8 mouse cellular contexts compared by ENCODE assay signal in the genomic region with DNA sequence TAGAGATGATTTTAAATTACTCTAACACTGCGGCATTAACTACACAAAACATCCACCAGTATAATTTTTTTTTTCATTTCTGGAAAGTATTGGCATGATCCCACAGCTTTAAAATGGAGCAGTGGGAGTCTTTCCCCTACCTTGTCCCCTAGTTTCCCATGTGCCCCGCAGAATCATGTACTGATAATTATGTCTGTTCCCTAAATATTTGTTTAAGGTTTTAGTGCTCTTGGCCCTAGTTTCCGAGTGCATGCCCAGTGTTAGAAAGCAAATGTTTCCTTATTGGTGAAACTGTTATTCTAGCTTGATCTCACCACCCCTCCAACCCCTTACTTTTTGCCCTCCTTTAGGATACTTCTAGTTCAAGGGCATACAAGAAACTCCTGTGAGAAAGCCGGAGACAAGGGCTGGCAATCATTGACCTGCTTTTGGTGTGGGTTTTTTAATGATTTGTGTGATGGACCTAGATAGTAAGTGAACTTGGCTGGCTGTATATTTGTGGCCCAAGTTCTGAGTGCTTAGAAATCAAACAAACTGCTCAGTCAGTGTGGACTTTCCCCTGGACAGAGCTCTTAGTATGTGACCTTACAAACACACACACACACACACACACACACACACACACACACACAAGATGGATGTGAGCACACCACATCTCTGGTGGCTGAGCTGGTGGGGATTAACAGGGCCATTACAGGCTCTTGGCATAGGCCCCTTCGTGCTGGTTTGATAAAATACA. TPM values are rescaled to one million over a fixed set of nuclear protein-coding genes. Genes with fewer than 3 reads are reported as not detected.
DNase-seq lines count a peak whose midpoint lies in the region; ATAC-seq and TF ChIP-seq lines count a peak whose summit lies in the region.
"Had no signal": no experiment of that assay in that cellular context is flagged by ENCODE, and none has a peak within 500 bp of the region (broad histone marks: within the 10 kb centered on the region; RNA-seq: fewer than 3 reads in every experiment).

No protein-coding gene starts in this region.

- no peak overlapping the region for H3K27ac ChIP-seq in neural tube, embryonic 12.5 days
- no peak overlapping the region for H3K27ac ChIP-seq in neural tube, embryonic 15.5 days (replicated peaks)
- peak overlapping the region; percentile 81 for H3K27ac ChIP-seq in kidney, adult 2 months (ENCODE audit: insufficient read depth, low read depth, low read length)
- no peak overlapping the region for H3K27ac ChIP-seq in stomach, embryonic 14.5 days (ENCODE audit: low read length)
- no peak overlapping the region for H3K27ac ChIP-seq in layer of hippocampus, adult 2 months
- H3K27ac ChIP-seq: embryonic facial prominence, embryonic 15.5 days had no signal

- peak; percentile 55 for ATAC-seq in neural tube, embryonic 12.5 days (ENCODE audit: low FRiP score, low read depth)
- ATAC-seq in neural tube, embryonic 15.5 days (ENCODE audit: low FRiP score), result no peak
- 0 out of 2 replicates have a peak, but pooled peaks have one; percentile 50 for ATAC-seq in stomach, embryonic 14.5 days (ENCODE audit: insufficient number of reproducible peaks, insufficient read depth, low FRiP score, low read depth)

- H3K27me3 ChIP-seq in neural tube, embryonic 12.5 days (replicated peaks), result no peaks in the 10 kb centered on the region
- no peaks in the 10 kb centered on the region for H3K27me3 ChIP-seq in neural tube, embryonic 15.5 days (replicated peaks)
- no peaks in the 10 kb centered on the region for H3K27me3 ChIP-seq in kidney, adult 2 months (replicated peaks; ENCODE audit: control insufficient read depth, insufficient read depth, low read length)
- H3K27me3 ChIP-seq in stomach, embryonic 14.5 days (ENCODE audit: control insufficient read depth, insufficient read depth, low read length), result no peaks in the 10 kb centered on the region
- H3K27me3 ChIP-seq: embryonic facial prominence, embryonic 15.5 days had no signal

- H3K9ac ChIP-seq in neural tube, embryonic 12.5 days, result no peak overlapping the region
- no peak overlapping the region for H3K9ac ChIP-seq in neural tube, embryonic 15.5 days (replicated peaks)
- no peak overlapping the region for H3K9ac ChIP-seq in stomach, embryonic 14.5 days (replicated peaks; ENCODE audit: low read depth, low read length)
- H3K9ac ChIP-seq: embryonic facial prominence, embryonic 15.5 days had no signal

- no peak overlapping the region for H3K4me3 ChIP-seq in neural tube, embryonic 12.5 days
- H3K4me3 ChIP-seq in neural tube, embryonic 15.5 days (replicated peaks), result no peak overlapping the region
- H3K4me3 ChIP-seq in kidney, adult 2 months (ENCODE audit: insufficient read depth, low read depth, low read length), result no peak overlapping the region
- no peak overlapping the region for H3K4me3 ChIP-seq in stomach, embryonic 14.5 days (ENCODE audit: low read depth, low read length)
- no peak overlapping the region for H3K4me3 ChIP-seq in layer of hippocampus, adult 2 months
- H3K4me3 ChIP-seq: embryonic facial prominence, embryonic 15.5 days had no signal

- no peak for TF ChIP-seq POLR2A in kidney, adult 2 months (IDR thresholded peaks at IDR 0.05; ENCODE audit: low read depth, low read length)

- H3K9me3 ChIP-seq in neural tube, embryonic 12.5 days, result no peaks in the 10 kb centered on the region
- no peaks in the 10 kb centered on the region for H3K9me3 ChIP-seq in neural tube, embryonic 15.5 days (replicated peaks)
- H3K9me3 ChIP-seq in stomach, embryonic 14.5 days (ENCODE audit: control insufficient read depth, low read depth, low read length), result no peaks in the 10 kb centered on the region
- H3K9me3 ChIP-seq: embryonic facial prominence, embryonic 15.5 days had no signal

- no peak overlapping the region for H3K4me2 ChIP-seq in neural tube, embryonic 12.5 days (replicated peaks)
- H3K4me2 ChIP-seq in neural tube, embryonic 15.5 days, result no peak overlapping the region
- no peak overlapping the region for H3K4me2 ChIP-seq in stomach, embryonic 14.5 days (replicated peaks; ENCODE audit: low read depth, low read length)
- H3K4me2 ChIP-seq: embryonic facial prominence, embryonic 15.5 days had no signal

- H3K4me1 ChIP-seq in neural tube, embryonic 12.5 days, result no peaks in the 10 kb centered on the region
- H3K4me1 ChIP-seq in neural tube, embryonic 15.5 days, result peaks cover 8% of the 10 kb centered on the region
- peaks cover 20% of the 10 kb centered on the region for H3K4me1 ChIP-seq in kidney, adult 2 months (ENCODE audit: control insufficient read depth, insufficient read depth, low read length)
- H3K4me1 ChIP-seq in stomach, embryonic 14.5 days (ENCODE audit: control insufficient read depth, insufficient read depth, low read length), result 0 out of 2 replicates have a peak, but pooled peaks cover 3% of the 10 kb centered on the region

- WGBS in neural tube, embryonic 12.5 days, result 68% methylated on average over 5 of the region's 5 CpGs
- WGBS in neural tube, embryonic 15.5 days, result 66% methylated on average over 5 of the region's 5 CpGs
- WGBS in kidney, adult 2 months, result 43% methylated on average over 5 of the region's 5 CpGs
- 47% methylated on average over 5 of the region's 5 CpGs for WGBS in stomach, embryonic 14.5 days

- peaks cover 6% of the 10 kb centered on the region for H3K36me3 ChIP-seq in neural tube, embryonic 12.5 days
- peaks cover 15% of the 10 kb centered on the region for H3K36me3 ChIP-seq in neural tube, embryonic 15.5 days
- H3K36me3 ChIP-seq in kidney, adult 2 months (ENCODE audit: control insufficient read depth, insufficient read depth, low read length), result peaks cover 5% of the 10 kb centered on the region; the same call in 1 of the 2 replicates
- peaks cover 11% of the 10 kb centered on the region; the same call in 1 of the 2 replicates for H3K36me3 ChIP-seq in stomach, embryonic 14.5 days (ENCODE audit: control insufficient read depth, insufficient read depth, low read length)

- TF ChIP-seq CTCF in kidney, adult 2 months (conservative IDR thresholded peaks at IDR 0.05; ENCODE audit: insufficient read depth, insufficient read length, low read depth, low read length), result no peak
- no peak for TF ChIP-seq CTCF in layer of hippocampus, adult 2 months (conservative IDR thresholded peaks at IDR 0.05)

- DNase-seq in kidney, adult 2 months, result peak; percentile 92
- peak; percentile 79 to 89 for DNase-seq in kidney, postnatal 36 days
- DNase-seq in layer of hippocampus, adult 2 months (ENCODE audit: low spot score in 2 of 2), result no peak
- DNase-seq in T-cell, adult 2 months (ENCODE audit: low spot score), result no peak

RNA-seq across cellular contexts. Expression of a gene that starts 8.3 kb away (rescaled TPM):
- polyA plus RNA-seq in neural tube, embryonic 12.5 days (2016; fragmentation: Nextera tagmentation; extraction: Ambion mirVana), result 34.3 and 35.4 TPM in 2 replicates
- 40.7 and 44.9 TPM in 2 replicates for polyA plus RNA-seq in neural tube, embryonic 15.5 days (2015; fragmentation: Nextera tagmentation; extraction: Ambion mirVana)
- polyA plus RNA-seq in kidney, adult 2 months (2012; rRNA removed), result 392 and 418 TPM in 2 replicates
- polyA plus RNA-seq in stomach, embryonic 14.5 days (2014; fragmentation: Nextera tagmentation; extraction: Ambion mirVana), result 36.1 and 38.4 TPM in 2 replicates
- total RNA-seq in layer of hippocampus, adult 2 months (2021), result 10 to 100 TPM; 50.8 to 51.9 TPM

RNA-seq across cellular contexts. Expression of a gene that starts 32.1 kb away (rescaled TPM):
- 960 and 968 TPM in 2 replicates for polyA plus RNA-seq in neural tube, embryonic 12.5 days (2016; fragmentation: Nextera tagmentation; extraction: Ambion mirVana)
- 2,701 and 3,281 TPM in 2 replicates for polyA plus RNA-seq in neural tube, embryonic 15.5 days (2015; fragmentation: Nextera tagmentation; extraction: Ambion mirVana)
- 152 and 164 TPM in 2 replicates for polyA plus RNA-seq in kidney, adult 2 months (2012; rRNA removed)
- 213 and 217 TPM in 2 replicates for polyA plus RNA-seq in stomach, embryonic 14.5 days (2014; fragmentation: Nextera tagmentation; extraction: Ambion mirVana)
- total RNA-seq in layer of hippocampus, adult 2 months (2021), result 1,000 to 10,000 TPM in 1 of 2 experiments, 100 to 1,000 TPM in 1; 962 to 1,047 TPM

RNA-seq across cellular contexts. Expression of a gene that starts 43.1 kb away (rescaled TPM):
- polyA plus RNA-seq in neural tube, embryonic 12.5 days (2016; fragmentation: Nextera tagmentation; extraction: Ambion mirVana), result 36.3 and 38.8 TPM in 2 replicates
- 46.0 and 50.9 TPM in 2 replicates for polyA plus RNA-seq in neural tube, embryonic 15.5 days (2015; fragmentation: Nextera tagmentation; extraction: Ambion mirVana)
- polyA plus RNA-seq in kidney, adult 2 months (2012; rRNA removed), result 26.6 and 31.1 TPM in 2 replicates
- polyA plus RNA-seq in stomach, embryonic 14.5 days (2014; fragmentation: Nextera tagmentation; extraction: Ambion mirVana), result 73.7 and 78.6 TPM in 2 replicates
- 10 to 100 TPM; 44.5 to 46.0 TPM for total RNA-seq in layer of hippocampus, adult 2 months (2021)

RNA-seq across cellular contexts. Expression of a gene that starts 43.5 kb away (rescaled TPM):
- 8.7 and 10.4 TPM in 2 replicates for polyA plus RNA-seq in neural tube, embryonic 12.5 days (2016; fragmentation: Nextera tagmentation; extraction: Ambion mirVana)
- 6.7 and 8.9 TPM in 2 replicates for polyA plus RNA-seq in neural tube, embryonic 15.5 days (2015; fragmentation: Nextera tagmentation; extraction: Ambion mirVana)
- 7.4 and 7.6 TPM in 2 replicates for polyA plus RNA-seq in kidney, adult 2 months (2012; rRNA removed)
- polyA plus RNA-seq in stomach, embryonic 14.5 days (2014; fragmentation: Nextera tagmentation; extraction: Ambion mirVana), result 20.2 and 24.3 TPM in 2 replicates
- total RNA-seq in layer of hippocampus, adult 2 months (2021), result 1 to 10 TPM; 6.9 to 7.3 TPM

Comparison
In these comparisons a context has a peak if more than half of its experiments do, and no peak if none do; other contexts are left out.
1. DNase-seq: peak in kidney, adult 2 months (single experiment) and kidney, postnatal 36 days (2 of 2); none in layer of hippocampus, adult 2 months (0 of 2) and T-cell, adult 2 months (single experiment).